Mouse (Mus musculus) stomach, postnatal 0 days (tissue): ENCODE data around the gene Trp63.

Source experiments
- CTCF ChIP-seq: IDR thresholded peaks from 2 replicates; pipeline ENCODE4 v1.5.1; 2016; ENCODE audit warnings: antibody characterized with exemption, low read depth, mild to moderate bottlenecking, moderate library complexity
- EP300 ChIP-seq: optimal IDR thresholded peaks from 2 replicates; pipeline ENCODE3; 2016; ENCODE audit warnings: antibody characterized with exemption

- TF ChIP-seq CTCF (no peak), EP300 (peak; percentile 29)
These were observed 96.4 kb downstream of the Trp63 start for GRCm38 (mm10) chr16:25779964-25780363.
